Mouse (Mus musculus): ENCODE measurements around the gene Ppara. TPM values are rescaled to one million over a fixed set of nuclear protein-coding genes. Genes with fewer than 3 reads are reported as not detected.

Gene Ppara
- polyA plus RNA-seq, 1 experiment from 2014 or later = 2.9 TPM

DNA sequence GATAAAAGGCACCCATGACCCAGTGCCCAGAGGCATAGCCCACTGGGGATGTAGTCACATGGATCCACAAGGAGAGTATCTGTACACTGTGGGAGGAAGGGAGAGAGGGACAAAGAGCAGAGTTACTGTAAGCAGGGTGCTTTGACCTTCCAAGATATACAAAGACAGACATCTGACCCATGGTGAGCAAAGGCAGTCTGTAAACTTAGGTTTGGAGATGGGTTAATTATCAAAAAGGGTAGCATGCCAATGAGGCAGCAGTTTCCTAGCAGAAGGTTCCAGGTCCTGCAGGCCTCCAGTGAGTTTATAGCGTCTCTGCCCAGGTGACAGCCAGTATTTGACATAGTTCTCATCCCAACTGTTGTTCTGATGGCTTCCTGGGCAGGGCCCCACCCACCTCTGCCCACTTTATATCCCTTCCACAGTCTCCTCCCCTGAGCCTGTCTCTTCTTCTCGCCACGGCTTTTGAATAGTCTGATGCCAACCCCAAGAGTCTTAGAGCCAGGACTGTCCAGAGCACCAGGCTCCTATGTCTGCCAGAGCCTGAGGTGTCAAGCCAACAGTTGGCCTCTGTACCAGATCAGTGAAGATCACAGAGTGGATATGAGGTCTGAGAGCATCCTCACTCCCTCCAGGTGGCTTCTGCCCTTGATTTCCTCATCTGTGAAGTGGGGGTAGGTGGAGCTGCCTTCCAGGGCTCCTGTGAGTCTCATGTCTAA, 2.7 kb upstream of the Ppara start:
- H3K4me3 ChIP-seq (ENCODE audit: low read length) = no peak overlapping the region
- H3K9me3 ChIP-seq (ENCODE audit: control insufficient read depth, low read length) = no peaks in the 10 kb centered on the region
- H3K9ac ChIP-seq (ENCODE audit: low read depth, low read length) = no peak overlapping the region
- no peak overlapping the region for H3K27ac ChIP-seq (ENCODE audit: low read depth, low read length)
- no peak for ATAC-seq
- H3K27me3 ChIP-seq (replicated peaks; ENCODE audit: control insufficient read depth, insufficient read depth, low read length) = peaks cover 46% of the 10 kb centered on the region
- H3K36me3 ChIP-seq (ENCODE audit: control insufficient read depth, insufficient read depth, low read length) = no peaks in the 10 kb centered on the region
- no peak overlapping the region for H3K4me2 ChIP-seq (ENCODE audit: low read length)
- WGBS = 80% methylated on average over 3 of the region's 3 CpGs
- peaks cover 11% of the 10 kb centered on the region for H3K4me1 ChIP-seq (ENCODE audit: control insufficient read depth, insufficient read depth, low read depth, low read length)

DNA sequence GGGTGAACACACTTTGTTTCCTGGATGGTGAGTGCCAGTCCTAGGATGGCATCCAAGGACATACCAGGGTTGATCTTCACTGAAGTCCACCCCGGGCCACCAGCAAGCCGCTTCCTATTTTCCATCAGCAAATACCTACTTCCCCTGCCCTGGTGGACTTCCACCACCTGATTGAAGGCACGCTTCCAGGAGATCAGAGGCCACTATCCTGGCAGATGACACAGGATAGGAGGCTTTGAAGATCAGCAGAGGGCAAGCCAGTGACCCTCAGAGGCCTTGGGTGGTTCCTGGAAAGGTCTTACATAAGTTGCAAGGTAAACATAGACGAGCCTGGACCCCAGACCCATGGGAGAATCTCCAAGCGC, 2.2 kb upstream of the Ppara start:
- peaks cover 11% of the 10 kb centered on the region for H3K4me1 ChIP-seq (ENCODE audit: control insufficient read depth, insufficient read depth, low read depth, low read length)
- WGBS = 78% methylated on average over 5 of the region's 5 CpGs
- no peak overlapping the region for H3K4me2 ChIP-seq (ENCODE audit: low read length)
- H3K9ac ChIP-seq (ENCODE audit: low read depth, low read length) = no peak overlapping the region
- peaks cover 46% of the 10 kb centered on the region for H3K27me3 ChIP-seq (replicated peaks; ENCODE audit: control insufficient read depth, insufficient read depth, low read length)
- H3K4me3 ChIP-seq (ENCODE audit: low read length) = no peak overlapping the region
- no peak for ATAC-seq
- no peaks in the 10 kb centered on the region for H3K9me3 ChIP-seq (ENCODE audit: control insufficient read depth, low read length)
- no peak overlapping the region for H3K27ac ChIP-seq (ENCODE audit: low read depth, low read length)
- no peaks in the 10 kb centered on the region for H3K36me3 ChIP-seq (ENCODE audit: control insufficient read depth, insufficient read depth, low read length)

DNA sequence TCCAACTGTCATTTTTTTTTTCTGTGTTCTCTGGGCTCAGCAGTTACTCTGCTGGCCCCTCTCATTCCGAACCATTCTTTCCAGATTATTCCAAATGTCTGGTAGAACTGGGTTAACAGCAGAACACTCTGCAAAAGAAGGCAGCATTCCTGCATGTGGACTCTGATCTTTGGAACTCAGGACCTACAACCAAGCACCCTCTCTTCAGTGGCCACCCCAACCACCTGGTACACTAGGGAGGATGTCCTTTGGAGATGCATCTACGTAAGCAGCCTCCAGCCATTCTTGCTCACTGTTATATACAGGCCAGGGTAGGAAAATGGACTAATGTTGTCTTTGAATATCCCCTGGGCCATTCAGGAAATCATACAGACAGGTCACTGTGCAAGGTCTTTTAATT, 1.1 kb upstream of the Ppara start:
- no peak overlapping the region for H3K27ac ChIP-seq (ENCODE audit: low read depth, low read length)
- H3K4me3 ChIP-seq (ENCODE audit: low read length) = no peak overlapping the region
- no peaks in the 10 kb centered on the region for H3K36me3 ChIP-seq (ENCODE audit: control insufficient read depth, insufficient read depth, low read length)
- no peak overlapping the region for H3K4me2 ChIP-seq (ENCODE audit: low read length)
- ATAC-seq = no peak
- no peaks in the 10 kb centered on the region for H3K9me3 ChIP-seq (ENCODE audit: control insufficient read depth, low read length)
- WGBS = 90% methylated on average over 2 of the region's 2 CpGs
- H3K27me3 ChIP-seq (replicated peaks; ENCODE audit: control insufficient read depth, insufficient read depth, low read length) = peaks cover 46% of the 10 kb centered on the region
- H3K9ac ChIP-seq (ENCODE audit: low read depth, low read length) = no peak overlapping the region
- peaks cover 11% of the 10 kb centered on the region for H3K4me1 ChIP-seq (ENCODE audit: control insufficient read depth, insufficient read depth, low read depth, low read length)

DNA sequence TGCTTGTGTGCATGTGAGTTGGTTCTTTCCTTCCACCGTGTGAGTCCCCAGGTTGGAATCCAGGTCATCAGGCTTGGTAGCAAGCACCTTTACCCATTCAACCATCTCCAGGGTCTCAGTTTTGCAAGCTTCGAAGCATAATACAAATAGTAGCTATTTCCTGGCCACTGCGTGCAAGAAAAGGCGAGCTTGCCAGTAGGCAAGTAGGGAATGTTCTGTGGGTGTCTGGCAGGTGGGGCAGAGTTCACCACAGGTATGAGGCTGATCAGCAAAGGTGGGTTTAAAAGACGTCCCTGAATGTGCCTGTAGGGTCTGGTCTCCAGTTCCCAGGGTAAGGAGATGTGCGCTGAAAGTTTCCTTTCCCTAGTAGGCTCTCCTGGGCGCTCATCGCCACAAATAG, 635 bp upstream of the Ppara start:
- 46% methylated on average over 8 of the region's 8 CpGs for WGBS
- Histone ChIP-seq H3K9me3 (ENCODE audit: control insufficient read depth, low read length) (no peaks in the 10 kb centered on the region), H3K4me3 (ENCODE audit: low read length) (no peak overlapping the region; the same call in 1 of the 2 replicates), H3K4me2 (ENCODE audit: low read length) (peak overlapping the region; percentile 82; the same call in 1 of the 2 replicates), H3K27me3 (replicated peaks; ENCODE audit: control insufficient read depth, insufficient read depth, low read length) (peaks cover 46% of the 10 kb centered on the region), H3K4me1 (ENCODE audit: control insufficient read depth, insufficient read depth, low read depth, low read length) (peaks cover 11% of the 10 kb centered on the region), H3K36me3 (ENCODE audit: control insufficient read depth, insufficient read depth, low read length) (no peaks in the 10 kb centered on the region), H3K9ac (ENCODE audit: low read depth, low read length) (no peak overlapping the region), H3K27ac (ENCODE audit: low read depth, low read length) (no peak overlapping the region)
- ATAC-seq = no peak

DNA sequence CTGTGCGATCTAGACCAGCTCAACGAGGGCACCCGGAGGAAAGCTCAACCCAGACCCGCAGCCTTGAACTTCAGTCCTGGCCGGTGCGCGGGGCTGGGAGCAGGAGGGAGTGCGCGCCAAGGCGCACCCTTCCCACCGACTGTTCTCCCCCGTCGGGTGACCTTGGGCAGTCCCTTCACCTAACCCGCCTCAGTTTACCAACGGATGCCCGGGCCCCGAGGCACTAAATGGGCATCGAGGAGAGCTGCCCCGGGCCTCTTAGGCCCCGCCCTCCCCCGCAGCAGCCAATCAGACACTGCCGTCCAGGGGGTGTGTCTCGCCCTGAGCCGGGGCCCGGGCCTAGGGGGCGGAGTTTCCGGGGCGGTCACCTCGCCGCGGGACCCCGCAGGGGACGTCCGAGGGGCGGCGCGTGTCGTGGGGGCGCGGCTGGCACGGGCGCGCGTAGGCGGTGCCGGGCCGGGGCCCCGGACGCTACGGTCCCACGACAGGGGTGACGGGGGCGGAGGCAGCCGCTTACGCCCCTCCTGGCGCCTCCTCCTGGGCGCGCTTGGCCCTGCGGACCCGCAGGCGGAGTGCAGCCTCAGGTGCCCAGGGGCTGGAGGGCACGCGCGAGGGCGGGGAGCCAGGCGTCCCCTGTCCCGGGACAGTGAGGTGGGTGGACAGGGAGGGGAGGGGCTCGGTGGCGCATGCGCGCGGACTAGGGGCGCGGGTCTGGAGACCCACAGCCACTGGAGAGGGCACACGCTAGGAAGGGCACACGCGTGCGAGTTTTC, 466 bp downstream of the Ppara start:
- Histone ChIP-seq H3K36me3 (ENCODE audit: control insufficient read depth, insufficient read depth, low read length) (no peaks in the 10 kb centered on the region), H3K27me3 (replicated peaks; ENCODE audit: control insufficient read depth, insufficient read depth, low read length) (peaks cover 46% of the 10 kb centered on the region)

DNA sequence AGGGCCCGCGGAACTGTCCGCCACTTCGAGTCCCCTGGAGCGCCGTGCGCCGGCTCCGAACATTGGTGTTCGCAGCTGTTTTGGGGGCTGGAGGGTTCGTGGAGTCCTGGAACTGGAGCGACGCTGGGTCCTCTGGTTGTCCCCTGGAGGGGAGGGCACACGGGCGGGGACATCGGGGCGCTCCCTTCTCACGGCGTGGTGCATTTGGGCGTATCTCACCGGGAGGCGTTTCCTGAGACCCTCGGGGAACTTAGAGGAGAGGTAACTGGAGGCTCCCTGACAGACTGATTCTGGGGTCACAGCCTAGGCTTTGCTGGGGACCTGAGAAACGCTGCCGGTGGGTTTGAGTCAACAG, 1.0 kb downstream of the Ppara start:
- Histone ChIP-seq H3K4me1 (ENCODE audit: control insufficient read depth, insufficient read depth, low read depth, low read length) (peaks cover 11% of the 10 kb centered on the region), H3K9ac (ENCODE audit: low read depth, low read length) (peak overlapping the region; percentile 63), H3K27ac (ENCODE audit: low read depth, low read length) (no peak overlapping the region; the same call in 1 of the 2 replicates), H3K36me3 (ENCODE audit: control insufficient read depth, insufficient read depth, low read length) (no peaks in the 10 kb centered on the region), H3K9me3 (ENCODE audit: control insufficient read depth, low read length) (no peaks in the 10 kb centered on the region), H3K27me3 (replicated peaks; ENCODE audit: control insufficient read depth, insufficient read depth, low read length) (peaks cover 46% of the 10 kb centered on the region), H3K4me2 (ENCODE audit: low read length) (peak overlapping the region; percentile 82), H3K4me3 (ENCODE audit: low read length) (peak overlapping the region; percentile 61)
- ATAC-seq = peak; percentile 48
- under 1% methylated on average over 24 of the region's 25 CpGs for WGBS

More for the DNA sequence above, 466 bp downstream of the Ppara start:
- under 1% methylated on average over 67 of the region's 78 CpGs for WGBS
- Histone ChIP-seq H3K27ac (ENCODE audit: low read depth, low read length) (peak overlapping the region; percentile 17; the same call in 1 of the 2 replicates), H3K9ac (ENCODE audit: low read depth, low read length) (peak overlapping the region; percentile 63), H3K4me1 (ENCODE audit: control insufficient read depth, insufficient read depth, low read depth, low read length) (peaks cover 11% of the 10 kb centered on the region), H3K4me2 (ENCODE audit: low read length) (peak overlapping the region; percentile 82), H3K9me3 (ENCODE audit: control insufficient read depth, low read length) (no peaks in the 10 kb centered on the region), H3K4me3 (ENCODE audit: low read length) (peak overlapping the region; percentile 61)
- peak; percentile 95 for ATAC-seq

DNA sequence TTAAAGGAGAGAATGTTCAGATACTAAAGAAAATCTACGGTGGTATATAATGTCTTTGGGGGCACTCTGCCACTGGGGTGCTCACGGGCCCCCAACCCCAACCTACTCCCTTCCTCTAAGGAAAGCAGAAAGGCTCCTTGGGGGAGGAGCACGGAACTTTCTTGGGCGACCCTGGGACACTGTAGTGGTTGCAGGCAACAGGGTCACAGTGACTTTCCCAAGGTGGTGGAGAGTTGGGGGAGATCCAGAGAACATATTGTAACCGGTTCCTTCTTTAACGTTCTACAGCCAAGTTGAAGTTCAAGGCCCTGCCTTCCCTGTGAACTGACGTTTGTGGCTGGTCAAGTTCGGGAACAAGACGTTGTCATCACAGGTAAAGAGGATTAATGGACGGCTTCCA, 1.7 kb downstream of the Ppara start:
- H3K4me2 ChIP-seq (ENCODE audit: low read length) = no peak overlapping the region; the same call in none of the 2 replicates
- WGBS = 55% methylated on average over 10 of the region's 10 CpGs

DNA sequence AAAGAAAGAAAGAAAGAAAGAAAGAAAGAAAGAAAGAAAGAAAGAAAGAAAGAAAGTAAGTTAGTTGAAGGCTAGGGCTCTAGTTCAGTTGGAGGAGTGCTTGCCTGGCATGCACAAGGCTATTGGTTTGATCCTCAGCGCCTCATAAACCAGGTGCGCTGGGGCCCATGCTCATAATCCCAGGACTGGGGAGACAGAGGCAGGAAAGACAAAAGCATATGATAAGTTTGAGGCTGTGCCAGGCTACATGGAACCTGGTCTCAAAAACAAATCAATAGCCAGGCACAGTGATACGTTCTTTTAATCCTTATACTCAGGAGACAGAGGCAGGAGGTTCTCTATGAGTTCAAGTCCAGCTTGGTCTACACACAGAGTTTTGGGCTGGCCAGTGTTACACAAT, 3.6 kb downstream of the Ppara start:
- no peak overlapping the region for H3K9ac ChIP-seq (ENCODE audit: low read depth, low read length)
- H3K4me3 ChIP-seq (ENCODE audit: low read length) = no peak overlapping the region
- no peaks in the 10 kb centered on the region for H3K9me3 ChIP-seq (ENCODE audit: control insufficient read depth, low read length)
- no peak overlapping the region for H3K27ac ChIP-seq (ENCODE audit: low read depth, low read length)
- 83% methylated on average over 3 of the region's 3 CpGs for WGBS
- no peak overlapping the region for H3K4me2 ChIP-seq (ENCODE audit: low read length)
- peaks cover 30% of the 10 kb centered on the region for H3K27me3 ChIP-seq (replicated peaks; ENCODE audit: control insufficient read depth, insufficient read depth, low read length)
- no peak for ATAC-seq
- H3K4me1 ChIP-seq (ENCODE audit: control insufficient read depth, insufficient read depth, low read depth, low read length) = peaks cover 11% of the 10 kb centered on the region
- H3K36me3 ChIP-seq (ENCODE audit: control insufficient read depth, insufficient read depth, low read length) = no peaks in the 10 kb centered on the region

More for the DNA sequence above, 1.7 kb downstream of the Ppara start:
- H3K27ac ChIP-seq (ENCODE audit: low read depth, low read length) = no peak overlapping the region
- H3K4me3 ChIP-seq (ENCODE audit: low read length) = no peak overlapping the region; the same call in 1 of the 2 replicates
- no peak overlapping the region for H3K9ac ChIP-seq (ENCODE audit: low read depth, low read length)
- H3K36me3 ChIP-seq (ENCODE audit: control insufficient read depth, insufficient read depth, low read length) = no peaks in the 10 kb centered on the region
- H3K9me3 ChIP-seq (ENCODE audit: control insufficient read depth, low read length) = no peaks in the 10 kb centered on the region
- H3K27me3 ChIP-seq (replicated peaks; ENCODE audit: control insufficient read depth, insufficient read depth, low read length) = peaks cover 46% of the 10 kb centered on the region
- ATAC-seq = no peak
- H3K4me1 ChIP-seq (ENCODE audit: control insufficient read depth, insufficient read depth, low read depth, low read length) = peaks cover 11% of the 10 kb centered on the region

DNA sequence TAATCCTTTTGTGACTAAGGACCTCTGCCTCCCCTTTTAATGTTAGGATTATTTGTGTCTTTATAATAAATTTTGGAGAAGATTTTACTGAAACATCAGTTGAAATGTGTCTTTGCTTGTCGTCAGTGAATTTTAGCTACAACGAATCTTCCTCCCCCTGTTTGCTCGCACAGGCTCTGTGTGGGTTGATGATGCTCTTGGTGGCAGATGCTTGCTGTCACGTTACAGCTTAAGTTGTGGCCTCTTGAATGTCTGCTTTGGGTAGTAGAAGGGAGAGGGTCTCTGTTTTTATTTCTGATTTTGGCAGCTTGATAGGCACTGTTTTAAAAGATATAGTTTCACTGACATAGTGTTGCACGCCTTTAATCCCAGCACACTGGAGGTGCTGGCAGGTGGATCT, 4.2 kb downstream of the Ppara start:
- peaks cover 11% of the 10 kb centered on the region for H3K4me1 ChIP-seq (ENCODE audit: control insufficient read depth, insufficient read depth, low read depth, low read length)
- no peak overlapping the region for H3K27ac ChIP-seq (ENCODE audit: low read depth, low read length)
- H3K9me3 ChIP-seq (ENCODE audit: control insufficient read depth, low read length) = no peaks in the 10 kb centered on the region
- H3K27me3 ChIP-seq (replicated peaks; ENCODE audit: control insufficient read depth, insufficient read depth, low read length) = peaks cover 25% of the 10 kb centered on the region
- H3K36me3 ChIP-seq (ENCODE audit: control insufficient read depth, insufficient read depth, low read length) = no peaks in the 10 kb centered on the region
- no peak for ATAC-seq
- H3K9ac ChIP-seq (ENCODE audit: low read depth, low read length) = no peak overlapping the region
- H3K4me2 ChIP-seq (ENCODE audit: low read length) = no peak overlapping the region
- 84% methylated on average over 5 of the region's 5 CpGs for WGBS
- no peak overlapping the region for H3K4me3 ChIP-seq (ENCODE audit: low read length)
